Mouse (Mus musculus) liver, embryonic 12.5 days (tissue): ENCODE results near the gene Gtf3c2. TPM values are rescaled to one million over a fixed set of nuclear protein-coding genes. Genes with fewer than 3 reads are reported as not detected.

ENCODE experiments used
- ATAC-seq: fragments of 200-750 bp; cut with Nextera tagmentation; 2 replicates; pipeline ENCODE4 v1.8.0; 2017; ENCODE audit warnings: moderate number of reproducible peaks, mild to moderate bottlenecking, moderate library complexity
- H3K27ac ChIP-seq: fragments of 300-500 bp; sonication (generic); 2 replicates; pipeline ENCODE4 v1.5.1; 2016; ENCODE audit warnings: mild to moderate bottlenecking
- H3K27me3 ChIP-seq: fragments of 300-500 bp; sonication (generic); replicated peaks from 2 replicates; pipeline ENCODE4 v1.6.1; 2016; ENCODE audit warnings: mild to moderate bottlenecking, moderate library complexity
- H3K36me3 ChIP-seq: fragments of 300-500 bp; sonication (generic); 2 replicates; pipeline ENCODE4 v1.6.1; 2016; ENCODE audit warnings: mild to moderate bottlenecking, moderate library complexity
- H3K4me1 ChIP-seq: fragments of 300-500 bp; sonication (generic); 2 replicates; pipeline ENCODE4 v1.6.1; 2016
- H3K4me2 ChIP-seq: fragments of 300-500 bp; sonication (generic); 2 replicates; pipeline ENCODE4 v1.6.1; 2016; ENCODE audit warnings: mild to moderate bottlenecking, moderate library complexity
- H3K4me3 ChIP-seq: fragments of 300-500 bp; sonication (generic); 2 replicates; pipeline ENCODE4 v1.5.1; 2016; ENCODE audit warnings: mild to moderate bottlenecking, moderate library complexity
- H3K9ac ChIP-seq: fragments of 300-500 bp; sonication (generic); 2 replicates; pipeline ENCODE4 v1.6.1; 2016; ENCODE audit warnings: mild to moderate bottlenecking, moderate library complexity
- H3K9me3 ChIP-seq: fragments of 300-500 bp; sonication (generic); replicated peaks from 2 replicates; pipeline ENCODE4 v1.6.1; 2016; ENCODE audit warnings: mild to moderate bottlenecking, moderate library complexity
- WGBS: fragments of 180-500 bp; shearing (Covaris S2); methylation state at CpG from one replicate; pipeline ENCODE4 v1.1.7; 2016; ENCODE audit not compliant: insufficient replicate concordance; 5-methylcytosine and 5-hydroxymethylcytosine counted together
- polyA plus RNA-seq: library from polyadenylated mRNA; unstranded; fragments of >200 nt; fragmentation: Nextera tagmentation; extraction: Ambion mirVana; gene quantifications from 2 replicates; pipeline ENCODE4 v1.2.1, GENCODE M21; 2016

The Gtf3c2 gene
- polyA plus RNA-seq, 1 experiment from 2014 or later: 53.1 TPM

- ATAC-seq: no peak
- 86% methylated on average over 4 of the region's 4 CpGs for WGBS
- Histone ChIP-seq H3K4me1 (peaks cover 47% of the 10 kb centered on the region), H3K4me3 (no peak overlapping the region), H3K9me3 (peaks cover 5% of the 10 kb centered on the region), H3K4me2 (no peak overlapping the region), H3K36me3 (peaks cover 73% of the 10 kb centered on the region), H3K9ac (no peak overlapping the region), H3K27me3 (no peaks in the 10 kb centered on the region), H3K27ac (no peak overlapping the region)
Observed at GRCm38 (mm10) chr5:31195671-31196070, 15.7 kb upstream of the Gtf3c2 start.

GRCm38 (mm10) chr5:31194486-31195485, 14.8 kb upstream of the Gtf3c2 start:
- H3K36me3 ChIP-seq: peaks cover 73% of the 10 kb centered on the region
- no peaks in the 10 kb centered on the region for H3K27me3 ChIP-seq
- peak overlapping the region; percentile 71 for H3K4me3 ChIP-seq
- ATAC-seq: no peak
- H3K4me2 ChIP-seq: peak overlapping the region; percentile 87
- WGBS: 85% methylated on average over 16 of the region's 16 CpGs
- peaks cover 38% of the 10 kb centered on the region for H3K4me1 ChIP-seq
- H3K27ac ChIP-seq: 0 out of 2 replicates have a peak overlapping the region, but pooled peaks have one; percentile 87
- H3K9ac ChIP-seq: peak overlapping the region; percentile 89
- H3K9me3 ChIP-seq: no peaks in the 10 kb centered on the region

- peaks cover 31% of the 10 kb centered on the region for H3K4me1 ChIP-seq
- WGBS: 7% methylated on average over 25 of the region's 25 CpGs
- peaks cover 72% of the 10 kb centered on the region for H3K36me3 ChIP-seq
- H3K4me3 ChIP-seq: peak overlapping the region; percentile 71
- H3K27ac ChIP-seq: peak overlapping the region; percentile 87
- H3K9me3 ChIP-seq: no peaks in the 10 kb centered on the region
- H3K27me3 ChIP-seq: no peaks in the 10 kb centered on the region
- no peak for ATAC-seq
- H3K9ac ChIP-seq: peak overlapping the region; percentile 89
- H3K4me2 ChIP-seq: peak overlapping the region; percentile 87
Observed at GRCm38 (mm10) chr5:31193631-31194281, 13.8 kb upstream of the Gtf3c2 start.

GRCm38 (mm10) chr5:31192939-31193630, 13.1 kb upstream of the Gtf3c2 start, which contains the start of the genes Snx17 and Eif2b4:
Snx17 (plus strand) TSS chr5:31193227.
Eif2b4 (minus strand) TSS chr5:31193430.
- H3K36me3 ChIP-seq: peaks cover 72% of the 10 kb centered on the region

GRCm38 (mm10) chr5:31192045-31192938, 12.3 kb upstream of the Gtf3c2 start:
- H3K4me2 ChIP-seq: peak overlapping the region; percentile 87
- peaks cover 31% of the 10 kb centered on the region for H3K4me1 ChIP-seq
- H3K4me3 ChIP-seq: peak overlapping the region; percentile 71
- H3K9ac ChIP-seq: peak overlapping the region; percentile 89
- 8% methylated on average over 42 of the region's 42 CpGs for WGBS
- peaks cover 72% of the 10 kb centered on the region for H3K36me3 ChIP-seq
- H3K9me3 ChIP-seq: no peaks in the 10 kb centered on the region
- peak; percentile 65 for ATAC-seq
- no peaks in the 10 kb centered on the region for H3K27me3 ChIP-seq
- peak overlapping the region; percentile 89 for H3K27ac ChIP-seq

More at GRCm38 (mm10) chr5:31192939-31193630, 13.1 kb upstream of the Gtf3c2 start, which contains the start of the genes Snx17 and Eif2b4:
- Histone ChIP-seq H3K4me1 (peaks cover 31% of the 10 kb centered on the region), H3K4me2 (peak within 1 kb of the TSS; percentile 87), H3K9me3 (no peaks in the 10 kb centered on the region), H3K4me3 (peak within 1 kb of the TSS; percentile 71), H3K9ac (peak within 1 kb of the TSS; percentile 89), H3K27ac (peak within 1 kb of the TSS; percentile 89), H3K27me3 (no peaks in the 10 kb centered on the region)
- ATAC-seq: peak; percentile 97
- under 1% methylated on average over 48 of the region's 48 CpGs for WGBS

- no peak overlapping the region for H3K9ac ChIP-seq
- H3K4me1 ChIP-seq: peaks cover 33% of the 10 kb centered on the region
- no peak overlapping the region for H3K4me3 ChIP-seq
- H3K9me3 ChIP-seq: no peaks in the 10 kb centered on the region
- ATAC-seq: no peak
- no peak overlapping the region for H3K4me2 ChIP-seq
- no peak overlapping the region for H3K27ac ChIP-seq
- 84% methylated on average over 9 of the region's 9 CpGs for WGBS
- H3K27me3 ChIP-seq: no peaks in the 10 kb centered on the region
- peaks cover 60% of the 10 kb centered on the region for H3K36me3 ChIP-seq
Observed at GRCm38 (mm10) chr5:31190201-31190600, 10.3 kb upstream of the Gtf3c2 start.

- Histone ChIP-seq H3K4me3 (no peak overlapping the region), H3K36me3 (peaks cover 51% of the 10 kb centered on the region), H3K4me1 (peaks cover 36% of the 10 kb centered on the region), H3K27me3 (no peaks in the 10 kb centered on the region), H3K9me3 (no peaks in the 10 kb centered on the region), H3K9ac (no peak overlapping the region), H3K4me2 (no peak overlapping the region), H3K27ac (no peak overlapping the region)
- WGBS: 66% methylated on average over 4 of the region's 4 CpGs
- no peak for ATAC-seq
Observed at GRCm38 (mm10) chr5:31188223-31188840, 8.4 kb upstream of the Gtf3c2 start.

GRCm38 (mm10) chr5:31183678-31184077, 3.7 kb upstream of the Gtf3c2 start:
- ATAC-seq: peak; percentile 58
- peak overlapping the region; percentile 37 for H3K4me2 ChIP-seq

GRCm38 (mm10) chr5:31181183-31181770, 1.3 kb upstream of the Gtf3c2 start:
- H3K4me3 ChIP-seq: 0 out of 2 replicates have a peak overlapping the region, but pooled peaks have one; percentile 83
- H3K4me1 ChIP-seq: peaks cover 75% of the 10 kb centered on the region
- H3K36me3 ChIP-seq: peaks cover 18% of the 10 kb centered on the region
- H3K9ac ChIP-seq: no peak overlapping the region
- no peaks in the 10 kb centered on the region for H3K27me3 ChIP-seq
- 0 out of 2 replicates have a peak overlapping the region, but pooled peaks have one; percentile 32 for H3K27ac ChIP-seq
- H3K4me2 ChIP-seq: peak overlapping the region; percentile 80
- H3K9me3 ChIP-seq: no peaks in the 10 kb centered on the region
- ATAC-seq: no peak
- WGBS: 89% methylated on average over 9 of the region's 9 CpGs

More at GRCm38 (mm10) chr5:31183678-31184077, 3.7 kb upstream of the Gtf3c2 start:
- H3K9ac ChIP-seq: 0 out of 2 replicates have a peak overlapping the region, but pooled peaks have one; percentile 19
- peaks cover 52% of the 10 kb centered on the region for H3K4me1 ChIP-seq
- peaks cover 23% of the 10 kb centered on the region for H3K36me3 ChIP-seq
- H3K9me3 ChIP-seq: no peaks in the 10 kb centered on the region
- no peaks in the 10 kb centered on the region for H3K27me3 ChIP-seq
- WGBS: 16% methylated on average over 4 of the region's 4 CpGs
- H3K27ac ChIP-seq: peak overlapping the region; percentile 83
- no peak overlapping the region for H3K4me3 ChIP-seq

GRCm38 (mm10) chr5:31179301-31179765, 611 bp downstream of the Gtf3c2 start:
- 1% methylated on average over 25 of the region's 25 CpGs for WGBS
- Histone ChIP-seq H3K27me3 (no peaks in the 10 kb centered on the region), H3K4me1 (peaks cover 64% of the 10 kb centered on the region), H3K9me3 (no peaks in the 10 kb centered on the region), H3K36me3 (peaks cover 32% of the 10 kb centered on the region), H3K27ac (peak overlapping the region; percentile 97), H3K4me2 (peak overlapping the region; percentile 80), H3K9ac (peak overlapping the region; percentile 85), H3K4me3 (peak overlapping the region; percentile 83)
- peak; percentile 46 for ATAC-seq
